Comparison of ENCODE assay signal across 11 mouse cellular contexts in genomic region chr1:191215776-191216661, GRCm38 (mm10). TPM values are rescaled to one million over a fixed set of nuclear protein-coding genes. Genes with fewer than 3 reads are reported as not detected.
A peak's percentile ranks its signal among the peaks of the same experiment; 100 is the strongest.
DNase-seq lines count a peak whose midpoint lies in the region; ATAC-seq and TF ChIP-seq lines count a peak whose summit lies in the region.
"Had no signal": no experiment of that assay in that cellular context is flagged by ENCODE, and none has a peak within 500 bp of the region (broad histone marks: within the 10 kb centered on the region; RNA-seq: fewer than 3 reads in every experiment).

No protein-coding gene starts in this region.

- no peak for ATAC-seq in lung, embryonic 14.5 days (ENCODE audit: insufficient read depth)
- no peak for ATAC-seq in hindbrain, embryonic 14.5 days (ENCODE audit: low FRiP score)
- no peak for ATAC-seq in neural tube, embryonic 13.5 days (ENCODE audit: low read depth)
- ATAC-seq: activated CD4-positive, CD25-positive, alpha-beta regulatory T cell, adult 4 months had no signal

- H3K27ac ChIP-seq in lung, embryonic 14.5 days (ENCODE audit: low read depth), result no peak overlapping the region
- H3K27ac ChIP-seq in hindbrain, embryonic 14.5 days, result no peak overlapping the region
- H3K27ac ChIP-seq in neural tube, embryonic 13.5 days (replicated peaks), result no peak overlapping the region
- H3K27ac ChIP-seq in thymus, adult 2 months (ENCODE audit: control insufficient read depth, insufficient read depth, low read length), result no peak overlapping the region

- no peak for TF ChIP-seq POLR2A in thymus, adult 2 months (IDR thresholded peaks at IDR 0.05; ENCODE audit: control insufficient read depth, extremely low read depth, insufficient read depth, low read length, poor library complexity)

- no peak overlapping the region for H3K4me3 ChIP-seq in lung, embryonic 14.5 days (ENCODE audit: low read depth, low read length)
- H3K4me3 ChIP-seq in hindbrain, embryonic 14.5 days (replicated peaks; ENCODE audit: low read length), result no peak overlapping the region
- no peak overlapping the region for H3K4me3 ChIP-seq in neural tube, embryonic 13.5 days
- H3K4me3 ChIP-seq in thymus, adult 2 months (ENCODE audit: control insufficient read depth, insufficient read depth, low read length), result no peak overlapping the region

- no peaks in the 10 kb centered on the region for H3K27me3 ChIP-seq in lung, embryonic 14.5 days (ENCODE audit: insufficient read depth, low read length)
- no peaks in the 10 kb centered on the region for H3K27me3 ChIP-seq in hindbrain, embryonic 14.5 days (ENCODE audit: control insufficient read depth, insufficient read depth, low read length)
- peaks cover 6% of the 10 kb centered on the region; the same call in 1 of the 2 replicates for H3K27me3 ChIP-seq in neural tube, embryonic 13.5 days
- no peaks in the 10 kb centered on the region for H3K27me3 ChIP-seq in thymus, adult 2 months (ENCODE audit: control insufficient read depth, insufficient read depth, low read length)

- no peaks in the 10 kb centered on the region for H3K36me3 ChIP-seq in lung, embryonic 14.5 days (ENCODE audit: insufficient read depth)
- H3K36me3 ChIP-seq in hindbrain, embryonic 14.5 days (replicated peaks; ENCODE audit: control insufficient read depth, insufficient read depth), result no peaks in the 10 kb centered on the region
- no peaks in the 10 kb centered on the region for H3K36me3 ChIP-seq in neural tube, embryonic 13.5 days
- H3K36me3 ChIP-seq in thymus, adult 2 months (ENCODE audit: control insufficient read depth, insufficient read depth, low read length), result no peaks in the 10 kb centered on the region

- TF ChIP-seq CTCF in lung, embryonic 14.5 days (IDR thresholded peaks at IDR 0.05; ENCODE audit: low read depth), result no peak
- no peak for TF ChIP-seq CTCF in thymus, adult 2 months (IDR thresholded peaks at IDR 0.05; ENCODE audit: borderline replicate concordance, control insufficient read depth, extremely low read depth, insufficient read depth, low read length, poor library complexity)

- peak; percentile 18 for DNase-seq in lung, embryonic 14.5 days
- DNase-seq in lung, postnatal 36 days, result no peak
- DNase-seq in adrenal gland, postnatal 36 days, result peak; percentile 55 to 61
- DNase-seq in hindbrain, embryonic 14.5 days (ENCODE audit: low spot score), result no peak
- no peak for DNase-seq in spleen, postnatal 14 days (ENCODE audit: low spot score in 2 of 2)
- DNase-seq in thymus, adult 2 months, result no peak
- DNase-seq: thymus, adult 18-20 months had no signal

- H3K9ac ChIP-seq in lung, embryonic 14.5 days, result no peak overlapping the region
- H3K9ac ChIP-seq in hindbrain, embryonic 14.5 days, result no peak overlapping the region
- no peak overlapping the region for H3K9ac ChIP-seq in neural tube, embryonic 13.5 days

- no peaks in the 10 kb centered on the region for H3K4me1 ChIP-seq in lung, embryonic 14.5 days (ENCODE audit: insufficient read depth)
- peaks cover 4% of the 10 kb centered on the region; the same call in 1 of the 2 replicates for H3K4me1 ChIP-seq in hindbrain, embryonic 14.5 days (replicated peaks; ENCODE audit: control insufficient read depth, insufficient read depth, low read length)
- H3K4me1 ChIP-seq in neural tube, embryonic 13.5 days (replicated peaks), result peaks cover 5% of the 10 kb centered on the region; the same call in 1 of the 2 replicates
- no peaks in the 10 kb centered on the region for H3K4me1 ChIP-seq in thymus, adult 2 months (replicated peaks; ENCODE audit: control insufficient read depth, insufficient read depth, low read length)

- 33% methylated on average over 19 of the region's 19 CpGs for WGBS in lung, embryonic 14.5 days
- 30% methylated on average over 19 of the region's 19 CpGs for WGBS in hindbrain, embryonic 14.5 days
- 35% methylated on average over 19 of the region's 19 CpGs for WGBS in neural tube, embryonic 13.5 days
- 49% methylated on average over 19 of the region's 19 CpGs for WGBS in thymus, adult 2 months

- peak overlapping the region; percentile 1; the same call in 1 of the 2 replicates for H3K4me2 ChIP-seq in lung, embryonic 14.5 days
- H3K4me2 ChIP-seq in hindbrain, embryonic 14.5 days (replicated peaks), result peak overlapping the region; percentile 28; the same call in 1 of the 2 replicates
- peak overlapping the region; percentile 23 for H3K4me2 ChIP-seq in neural tube, embryonic 13.5 days

- H3K9me3 ChIP-seq in lung, embryonic 14.5 days (ENCODE audit: low read depth, low read length), result no peaks in the 10 kb centered on the region
- no peaks in the 10 kb centered on the region for H3K9me3 ChIP-seq in hindbrain, embryonic 14.5 days (ENCODE audit: control insufficient read depth, low read length)
- no peaks in the 10 kb centered on the region for H3K9me3 ChIP-seq in neural tube, embryonic 13.5 days

RNA-seq across cellular contexts. Expression of gene Atf3, which starts 1.8 kb away (rescaled TPM):
- 3.7 and 4.5 TPM in 2 replicates for polyA plus RNA-seq in lung, embryonic 14.5 days (2014; fragmentation: Nextera tagmentation; extraction: Ambion mirVana)
- 10 to 100 TPM in 1 of 2 experiments, 1 to 10 TPM in 1; 4.2 to 11.0 TPM for total RNA-seq in adrenal gland, postnatal 36 days (2021)
- 1.4 and 1.8 TPM in 2 replicates for polyA plus RNA-seq in hindbrain, embryonic 14.5 days (2014; fragmentation: Nextera tagmentation; extraction: Ambion mirVana)
- 2.0 and 2.2 TPM in 2 replicates for polyA plus RNA-seq in neural tube, embryonic 13.5 days (2015; fragmentation: Nextera tagmentation; extraction: Ambion mirVana)
- polyA plus RNA-seq in thymus, adult 2 months (2012; rRNA removed), result 3.2 and 4.2 TPM in 2 replicates
- polyA plus RNA-seq: activated CD4-positive, CD25-positive, alpha-beta regulatory T cell, adult 4 months had no signal

RNA-seq across cellular contexts. Expression of gene Fam71a, which starts 51.4 kb away (rescaled TPM):
- not detected in 2 replicates for polyA plus RNA-seq in lung, embryonic 14.5 days (2014; fragmentation: Nextera tagmentation; extraction: Ambion mirVana)
- not detected for total RNA-seq in adrenal gland, postnatal 36 days (2021)
- not detected in 2 replicates for polyA plus RNA-seq in hindbrain, embryonic 14.5 days (2014; fragmentation: Nextera tagmentation; extraction: Ambion mirVana)
- not detected in 2 replicates for polyA plus RNA-seq in neural tube, embryonic 13.5 days (2015; fragmentation: Nextera tagmentation; extraction: Ambion mirVana)
- polyA plus RNA-seq in thymus, adult 2 months (2012; rRNA removed), result not detected in 2 replicates
- total RNA-seq: left cerebral cortex, postnatal 25 days had no signal
- polyA plus RNA-seq: activated CD4-positive, CD25-positive, alpha-beta regulatory T cell, adult 4 months; neural tube, embryonic 14.5 days had no signal

Comparison
In these comparisons a context has a peak if more than half of its experiments do, and no peak if none do; other contexts are left out.
1. DNase-seq: peak in lung, embryonic 14.5 days (single experiment) and adrenal gland, postnatal 36 days (2 of 2); none in lung, postnatal 36 days (single experiment), hindbrain, embryonic 14.5 days (single experiment), spleen, postnatal 14 days (0 of 2) and thymus, adult 2 months (single experiment).
2. Peak in every context shown above with its lines, with median percentiles within 50 percentile points of each other: H3K4me2 ChIP-seq.